Comparison of ENCODE assay signal across 14 mouse cellular contexts in genomic region chr12:33253206-33253605, GRCm38 (mm10).
DNase-seq lines count a peak whose midpoint lies in the region; ATAC-seq and TF ChIP-seq lines count a peak whose summit lies in the region.
"Had no signal": no experiment of that assay in that cellular context is flagged by ENCODE, and none has a peak within 500 bp of the region (broad histone marks: within the 10 kb centered on the region; RNA-seq: fewer than 3 reads in every experiment).

No protein-coding gene starts in this region.

- peak overlapping the region; percentile 41; the same call in 1 of the 2 replicates for H3K27ac ChIP-seq in embryonic facial prominence, embryonic 12.5 days
- no peak overlapping the region for H3K27ac ChIP-seq in embryonic facial prominence, embryonic 10.5 days (replicated peaks)
- H3K27ac ChIP-seq in limb, embryonic 13.5 days, result peak overlapping the region; percentile 33; the same call in 1 of the 2 replicates
- no peak overlapping the region for H3K27ac ChIP-seq in limb, embryonic 10.5 days
- peak overlapping the region; percentile 52; the same call in 1 of the 2 replicates for H3K27ac ChIP-seq in hindbrain, postnatal 0 days
- H3K27ac ChIP-seq: embryonic facial prominence, embryonic 15.5 days; intestine, embryonic 15.5 days; liver, embryonic 12.5 days had no signal

- 52% methylated on average over 9 of the region's 9 CpGs for WGBS in embryonic facial prominence, embryonic 12.5 days
- 53% methylated on average over 9 of the region's 9 CpGs for WGBS in embryonic facial prominence, embryonic 10.5 days
- WGBS in limb, embryonic 13.5 days, result 39% methylated on average over 9 of the region's 9 CpGs
- 68% methylated on average over 9 of the region's 9 CpGs for WGBS in limb, embryonic 10.5 days
- 30% methylated on average over 9 of the region's 9 CpGs for WGBS in hindbrain, postnatal 0 days

- H3K9me3 ChIP-seq in embryonic facial prominence, embryonic 12.5 days, result no peaks in the 10 kb centered on the region
- H3K9me3 ChIP-seq in embryonic facial prominence, embryonic 10.5 days, result no peaks in the 10 kb centered on the region
- no peaks in the 10 kb centered on the region for H3K9me3 ChIP-seq in limb, embryonic 13.5 days
- no peaks in the 10 kb centered on the region for H3K9me3 ChIP-seq in limb, embryonic 10.5 days (replicated peaks)
- H3K9me3 ChIP-seq in hindbrain, postnatal 0 days (ENCODE audit: low read length), result no peaks in the 10 kb centered on the region
- H3K9me3 ChIP-seq: embryonic facial prominence, embryonic 15.5 days; intestine, embryonic 15.5 days; liver, embryonic 12.5 days had no signal

- H3K4me2 ChIP-seq in embryonic facial prominence, embryonic 12.5 days (replicated peaks), result no peak overlapping the region
- no peak overlapping the region for H3K4me2 ChIP-seq in limb, embryonic 13.5 days (replicated peaks)
- no peak overlapping the region for H3K4me2 ChIP-seq in hindbrain, postnatal 0 days (ENCODE audit: low read depth, low read length)
- H3K4me2 ChIP-seq: embryonic facial prominence, embryonic 15.5 days; intestine, embryonic 15.5 days; liver, embryonic 12.5 days had no signal

- H3K36me3 ChIP-seq in embryonic facial prominence, embryonic 12.5 days, result peaks cover 12% of the 10 kb centered on the region; the same call in 1 of the 2 replicates
- H3K36me3 ChIP-seq in embryonic facial prominence, embryonic 10.5 days (replicated peaks), result peaks cover 10% of the 10 kb centered on the region
- peaks cover 13% of the 10 kb centered on the region for H3K36me3 ChIP-seq in limb, embryonic 13.5 days
- peaks cover 9% of the 10 kb centered on the region for H3K36me3 ChIP-seq in limb, embryonic 10.5 days
- H3K36me3 ChIP-seq in hindbrain, postnatal 0 days (ENCODE audit: insufficient read depth, low read length), result 0 out of 2 replicates have a peak, but pooled peaks cover under 1% of the 10 kb centered on the region
- H3K36me3 ChIP-seq: embryonic facial prominence, embryonic 15.5 days had no signal

- no peaks in the 10 kb centered on the region for H3K27me3 ChIP-seq in embryonic facial prominence, embryonic 12.5 days
- H3K27me3 ChIP-seq in embryonic facial prominence, embryonic 10.5 days (replicated peaks; ENCODE audit: low read depth, poor library complexity, severe bottlenecking), result no peaks in the 10 kb centered on the region
- H3K27me3 ChIP-seq in limb, embryonic 13.5 days, result no peaks in the 10 kb centered on the region
- H3K27me3 ChIP-seq in limb, embryonic 10.5 days (ENCODE audit: low read depth, poor library complexity, severe bottlenecking), result no peaks in the 10 kb centered on the region
- H3K27me3 ChIP-seq in hindbrain, postnatal 0 days (ENCODE audit: insufficient read depth, low read length), result no peaks in the 10 kb centered on the region
- H3K27me3 ChIP-seq: embryonic facial prominence, embryonic 15.5 days; intestine, embryonic 15.5 days; liver, embryonic 12.5 days had no signal

- H3K9ac ChIP-seq in embryonic facial prominence, embryonic 12.5 days, result no peak overlapping the region
- 0 out of 2 replicates have a peak overlapping the region, but pooled peaks have one; percentile 13 for H3K9ac ChIP-seq in limb, embryonic 13.5 days
- H3K9ac ChIP-seq in hindbrain, postnatal 0 days (replicated peaks; ENCODE audit: low read length), result no peak overlapping the region
- H3K9ac ChIP-seq: embryonic facial prominence, embryonic 15.5 days; intestine, embryonic 15.5 days; liver, embryonic 12.5 days had no signal

- H3K4me3 ChIP-seq in embryonic facial prominence, embryonic 12.5 days, result no peak overlapping the region
- no peak overlapping the region for H3K4me3 ChIP-seq in embryonic facial prominence, embryonic 10.5 days
- H3K4me3 ChIP-seq in limb, embryonic 13.5 days, result no peak overlapping the region
- no peak overlapping the region for H3K4me3 ChIP-seq in limb, embryonic 10.5 days
- H3K4me3 ChIP-seq in hindbrain, postnatal 0 days (ENCODE audit: low read length), result no peak overlapping the region
- H3K4me3 ChIP-seq: embryonic facial prominence, embryonic 15.5 days; intestine, embryonic 15.5 days; liver, embryonic 12.5 days had no signal

- peaks cover 11% of the 10 kb centered on the region for H3K4me1 ChIP-seq in embryonic facial prominence, embryonic 12.5 days
- peaks cover 10% of the 10 kb centered on the region for H3K4me1 ChIP-seq in embryonic facial prominence, embryonic 10.5 days
- H3K4me1 ChIP-seq in limb, embryonic 13.5 days, result peaks cover 20% of the 10 kb centered on the region
- H3K4me1 ChIP-seq in limb, embryonic 10.5 days, result no peaks in the 10 kb centered on the region
- peaks cover 9% of the 10 kb centered on the region for H3K4me1 ChIP-seq in hindbrain, postnatal 0 days (ENCODE audit: insufficient read depth, low read length)
- H3K4me1 ChIP-seq: liver, embryonic 12.5 days had no signal

- TF ChIP-seq CTCF in hindbrain, postnatal 0 days (IDR thresholded peaks at IDR 0.05; ENCODE audit: low read depth), result no peak

- intact Hi-C loops in gastrocnemius, postnatal 14 days (cut with DNase I; ENCODE audit: low total_unique reads), result loop anchor here (10.0 kb wide), 1 partner anchor 108 kb away; the partner anchor contains the start of gene Atxn7l1

- ATAC-seq in embryonic facial prominence, embryonic 12.5 days (ENCODE audit: insufficient number of reproducible peaks, insufficient read depth, low FRiP score, low TSS enrichment), result no peak
- no peak for ATAC-seq in limb, embryonic 13.5 days (ENCODE audit: low FRiP score, low read depth)
- peak; percentile 19; the same call in 1 of the 2 replicates for ATAC-seq in hindbrain, postnatal 0 days
- ATAC-seq: intestine, embryonic 15.5 days; liver, embryonic 12.5 days had no signal

- no peak for DNase-seq in embryonic facial prominence, embryonic 10.5 days (ENCODE audit: low spot score)
- DNase-seq in limb, embryonic 10.5 days (ENCODE audit: low spot score), result no peak
- peak; percentile 38 for DNase-seq in hindbrain, postnatal 0 days (ENCODE audit: low spot score)
- peak; percentile 82 for DNase-seq in retina, postnatal 1 day
- DNase-seq in embryo, embryonic 10.5 days (ENCODE audit: low spot score), result no peak
- no peak for DNase-seq in gastrocnemius, postnatal 14 days
- DNase-seq: cerebellum, adult 9-11 months; right cerebral cortex, adult 18-20 months; thymus, adult 18-20 months had no signal

Comparison
In these comparisons a context has a peak if more than half of its experiments do, and no peak if none do; other contexts are left out.
1. H3K27ac ChIP-seq: peak in embryonic facial prominence, embryonic 12.5 days (single experiment), limb, embryonic 13.5 days (single experiment) and hindbrain, postnatal 0 days (single experiment); none in embryonic facial prominence, embryonic 10.5 days (single experiment) and limb, embryonic 10.5 days (single experiment).
2. DNase-seq: peak in hindbrain, postnatal 0 days (single experiment) and retina, postnatal 1 day (single experiment); none in embryonic facial prominence, embryonic 10.5 days (single experiment), limb, embryonic 10.5 days (single experiment), embryo, embryonic 10.5 days (single experiment) and gastrocnemius, postnatal 14 days (single experiment).